Mouse (Mus musculus) kidney, postnatal 36 days (tissue): ENCODE results near the gene Coa7.

Experiments
- DNase-seq, 2 experiments: peaks; one replicate each; pipeline ENCODE4 v3.0.0; 2021 to 2022; ENCODE audit warnings: mixed read lengths in 2 of 2

Gene Coa7

GRCm38 (mm10) chr4:108327730-108328484 is at the start of gene Coa7:
Gene Coa7, plus strand, starts transcription at chr4:108328140.
- DNase-seq = peak; percentile 96 to 98

- DNase-seq = peak in 1 of 2 experiments; percentile 27
Measured at GRCm38 (mm10) chr4:108300266-108300665, 27.7 kb upstream of the Coa7 start.

- peak; percentile 91 to 95 for DNase-seq
Measured at GRCm38 (mm10) chr4:108300670-108301373, 27.1 kb upstream of the Coa7 start, which contains the start of gene Zyg11b. Gene Zyg11b, minus strand, starts transcription at chr4:108301096.

- DNase-seq = no peak
Measured at GRCm38 (mm10) chr4:108302296-108302890, 25.5 kb upstream of the Coa7 start.

- DNase-seq = no peak
Measured at GRCm38 (mm10) chr4:108310706-108311105, 17.2 kb upstream of the Coa7 start.

- no peak for DNase-seq
Measured at GRCm38 (mm10) chr4:108314041-108314440, 13.9 kb upstream of the Coa7 start.

- no peak for DNase-seq
Measured at GRCm38 (mm10) chr4:108317656-108318605, 10.0 kb upstream of the Coa7 start.

- no peak for DNase-seq
Measured at GRCm38 (mm10) chr4:108318649-108319615, 9.0 kb upstream of the Coa7 start.

GRCm38 (mm10) chr4:108319747-108320146 is 8.2 kb upstream of the Coa7 start:
- no peak for DNase-seq

GRCm38 (mm10) chr4:108320627-108321380 is 7.1 kb upstream of the Coa7 start:
- peak; percentile 44 to 57 for DNase-seq

- no peak for DNase-seq
Measured at GRCm38 (mm10) chr4:108323588-108323987, 4.4 kb upstream of the Coa7 start.

GRCm38 (mm10) chr4:108327071-108327579 is 815 bp upstream of the Coa7 start:
- peak; percentile 29 to 70 for DNase-seq

GRCm38 (mm10) chr4:108329840-108330239 is 1.9 kb downstream of the Coa7 start:
- no peak for DNase-seq

- DNase-seq = peak; percentile 38 to 48
Measured at GRCm38 (mm10) chr4:108332041-108332440, 4.1 kb downstream of the Coa7 start.

- DNase-seq = no peak
Measured at GRCm38 (mm10) chr4:108335413-108335812, 7.5 kb downstream of the Coa7 start.

GRCm38 (mm10) chr4:108336765-108337164 is 8.8 kb downstream of the Coa7 start:
- DNase-seq = no peak

GRCm38 (mm10) chr4:108337817-108338216 is 9.9 kb downstream of the Coa7 start:
- DNase-seq = no peak

- no peak for DNase-seq
Measured at GRCm38 (mm10) chr4:108338321-108338733, 10.4 kb downstream of the Coa7 start.

GRCm38 (mm10) chr4:108338811-108339210 is 10.9 kb downstream of the Coa7 start:
- no peak for DNase-seq

GRCm38 (mm10) chr4:108339277-108339690 is 11.3 kb downstream of the Coa7 start:
- peak; percentile 56 to 77 for DNase-seq
